Mouse (Mus musculus): ENCODE results near the gene Pbrm1. TPM values are rescaled to one million over a fixed set of nuclear protein-coding genes. Genes with fewer than 3 reads are reported as not detected.

Pbrm1 gene
- total and polyA plus RNA-seq, 3 experiments = 28.7 to 62.0 (median 32.4) TPM

DNA sequence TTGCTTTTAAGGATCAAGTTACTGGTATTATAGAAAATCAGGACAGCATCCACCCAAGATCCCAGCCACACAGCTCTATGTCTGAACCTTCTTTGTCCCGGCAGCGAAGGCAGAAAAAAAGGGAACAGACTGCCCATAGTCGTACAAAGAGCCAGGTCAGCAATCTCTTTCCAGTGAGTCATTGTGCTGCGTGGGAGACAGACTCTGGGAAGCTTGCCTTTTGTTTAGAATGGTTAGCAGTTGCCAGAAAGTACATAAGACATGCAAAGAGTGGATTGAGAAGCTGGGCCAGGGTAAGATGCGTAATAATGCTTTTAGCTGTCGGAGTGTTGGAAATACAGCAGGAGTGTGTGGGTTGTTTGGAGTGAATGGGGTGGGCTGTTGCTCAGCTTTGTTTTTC is 44.7 kb upstream of the Pbrm1 start:
- Histone ChIP-seq H3K27me3 (ENCODE audit: control insufficient read depth in 1 of 2, insufficient read depth in 2 of 2, low read length in 2 of 2) (no peaks in the 10 kb centered on the region), H3K4me3 (ENCODE audit: control insufficient read depth in 1 of 2, insufficient read depth in 1 of 2, low read depth in 2 of 2, low read length in 2 of 2) (no peak overlapping the region), H3K4me1 (ENCODE audit: control insufficient read depth in 1 of 2, insufficient read depth in 2 of 2, low read length in 2 of 2) (no peaks in the 10 kb centered on the region), H3K9ac (ENCODE audit: control insufficient read depth, low read depth, low read length, poor library complexity, severe bottlenecking) (no peak overlapping the region), H3K36me3 (ENCODE audit: control insufficient read depth in 1 of 2, insufficient read depth in 2 of 2, low read length in 2 of 2) (no peaks in the 10 kb centered on the region), H3K79me2 (ENCODE audit: control insufficient read depth, insufficient read depth, low read length, poor library complexity) (no peaks in the 10 kb centered on the region), H3K9me3 (replicated peaks; ENCODE audit: insufficient read depth, low read length) (no peaks in the 10 kb centered on the region), H3K27ac (ENCODE audit: control insufficient read depth, low read depth, low read length) (no peak overlapping the region)
- no peak for DNase-seq (ENCODE audit: low read depth, low spot score)
- no peak for TF ChIP-seq MEF2A (IDR thresholded peaks at IDR 0.05; ENCODE audit: extremely low read depth, insufficient replicate concordance, low read depth, low read length, poor library complexity, severe bottlenecking)
- TF ChIP-seq EP300 (IDR thresholded peaks at IDR 0.05; ENCODE audit: low read depth in 1 of 2, low read length in 2 of 2) = no peak
- no peak for TF ChIP-seq POLR2AphosphoS5 (IDR thresholded peaks at IDR 0.05; ENCODE audit: borderline replicate concordance, low read depth, low read length)
- TF ChIP-seq NELFE (IDR thresholded peaks at IDR 0.05; ENCODE audit: low read depth, low read length) = no peak
- TF ChIP-seq TCF12 (IDR thresholded peaks at IDR 0.05; ENCODE audit: low read depth, low read length) = no peak
- TF ChIP-seq RAD21 (IDR thresholded peaks at IDR 0.05; ENCODE audit: low read depth, low read length) = no peak
- no peak for TF ChIP-seq CHD1 (IDR thresholded peaks at IDR 0.05; ENCODE audit: low read depth, low read length)
- no peak for TF ChIP-seq TBP (IDR thresholded peaks at IDR 0.05; ENCODE audit: low read depth, low read length)
- no peak for TF ChIP-seq USF2 (IDR thresholded peaks at IDR 0.05; ENCODE audit: borderline replicate concordance in 1 of 2, insufficient read depth in 1 of 2, low read depth in 1 of 2, low read length in 2 of 2)
- TF ChIP-seq TAL1 (IDR thresholded peaks at IDR 0.05; ENCODE audit: low read length) = no peak
- TF ChIP-seq POLR2AphosphoS2 (IDR thresholded peaks at IDR 0.05; ENCODE audit: low read length) = no peak

DNA sequence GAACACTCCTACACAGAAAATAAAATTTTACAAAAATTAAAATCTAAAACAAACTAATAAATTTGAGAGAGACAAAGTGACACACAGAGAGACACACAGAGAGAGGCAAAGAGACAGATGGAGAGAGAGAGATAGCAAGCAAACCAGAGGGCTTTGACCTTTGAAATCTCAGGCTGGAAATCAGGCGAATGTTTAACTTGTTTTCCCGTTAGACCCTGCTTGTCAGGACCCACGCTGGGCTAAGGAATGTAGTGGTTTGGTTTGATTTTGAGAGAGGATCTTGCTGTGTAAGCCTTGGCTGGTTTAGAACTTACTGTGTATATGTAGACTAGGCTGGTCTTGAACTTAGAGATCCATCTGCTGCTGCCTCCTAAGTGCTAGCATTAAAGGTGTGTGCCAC is 42.7 kb upstream of the Pbrm1 start:
- Histone ChIP-seq H3K36me3 (ENCODE audit: control insufficient read depth in 1 of 2, insufficient read depth in 2 of 2, low read length in 2 of 2) (no peaks in the 10 kb centered on the region), H3K27me3 (ENCODE audit: control insufficient read depth in 1 of 2, insufficient read depth in 2 of 2, low read length in 2 of 2) (no peaks in the 10 kb centered on the region), H3K27ac (ENCODE audit: control insufficient read depth, low read depth, low read length) (no peak overlapping the region), H3K4me1 (ENCODE audit: control insufficient read depth in 1 of 2, insufficient read depth in 2 of 2, low read length in 2 of 2) (no peaks in the 10 kb centered on the region), H3K9me3 (replicated peaks; ENCODE audit: insufficient read depth, low read length) (no peaks in the 10 kb centered on the region), H3K9ac (ENCODE audit: control insufficient read depth, low read depth, low read length, poor library complexity, severe bottlenecking) (no peak overlapping the region), H3K4me3 (ENCODE audit: control insufficient read depth in 1 of 2, insufficient read depth in 1 of 2, low read depth in 2 of 2, low read length in 2 of 2) (no peak overlapping the region), H3K79me2 (ENCODE audit: control insufficient read depth, insufficient read depth, low read length, poor library complexity) (no peaks in the 10 kb centered on the region)
- DNase-seq (ENCODE audit: low read depth, low spot score) = no peak
- no peak for TF ChIP-seq GATA1 (IDR thresholded peaks at IDR 0.05; ENCODE audit: low read depth, low read length)
- TF ChIP-seq ZC3H11A (IDR thresholded peaks at IDR 0.05; ENCODE audit: low read depth, low read length) = no peak
- no peak for TF ChIP-seq ZMIZ1 (IDR thresholded peaks at IDR 0.05; ENCODE audit: low read depth, low read length)
- no peak for TF ChIP-seq ZKSCAN1 (IDR thresholded peaks at IDR 0.05; ENCODE audit: low read depth, low read length)
- no peak for TF ChIP-seq KAT2A (conservative IDR thresholded peaks at IDR 0.05; ENCODE audit: low read depth, low read length)
- no peak for TF ChIP-seq MAX (IDR thresholded peaks at IDR 0.05; ENCODE audit: low read length)
- TF ChIP-seq ELF1 (IDR thresholded peaks at IDR 0.05; ENCODE audit: low read depth, low read length) = no peak
- no peak for TF ChIP-seq POLR2AphosphoS2 (IDR thresholded peaks at IDR 0.05; ENCODE audit: low read length)
- TF ChIP-seq EP300 (IDR thresholded peaks at IDR 0.05; ENCODE audit: low read depth in 1 of 2, low read length in 2 of 2) = no peak
- TF ChIP-seq MYB (IDR thresholded peaks at IDR 0.05; ENCODE audit: low read depth, low read length) = no peak
- TF ChIP-seq NELFE (IDR thresholded peaks at IDR 0.05; ENCODE audit: low read depth, low read length) = no peak
- no peak for TF ChIP-seq POLR2AphosphoS5 (IDR thresholded peaks at IDR 0.05; ENCODE audit: borderline replicate concordance, low read depth, low read length)

Data from MEL (cell line).